Mouse (Mus musculus): ENCODE measurements around the gene Trim38. TPM values are rescaled to one million over a fixed set of nuclear protein-coding genes. Genes with fewer than 3 reads are reported as not detected.

Gene Trim38
- polyA plus RNA-seq, 1 experiment from 2014 or later = not detected

GRCm38 (mm10) chr13:23833053-23833452 lies 63.3 kb downstream of the Trim38 start:
- 8% methylated on average over 6 of the region's 6 CpGs for WGBS
- no peak overlapping the region for H3K4me3 ChIP-seq

GRCm38 (mm10) chr13:23834836-23835235 lies 65.1 kb downstream of the Trim38 start:
- Histone ChIP-seq H3K4me1 (0 out of 2 replicates have a peak, but pooled peaks cover 3% of the 10 kb centered on the region), H3K4me3 (no peak overlapping the region), H3K36me3 (no peaks in the 10 kb centered on the region), H3K27me3 (no peaks in the 10 kb centered on the region), H3K9me3 (no peaks in the 10 kb centered on the region), H3K27ac (no peak overlapping the region), H3K4me2 (replicated peaks) (no peak overlapping the region), H3K9ac (no peak overlapping the region)
- WGBS = 75% methylated on average over 5 of the region's 5 CpGs
- no peak for ATAC-seq (ENCODE audit: low FRiP score, low read depth)

More at GRCm38 (mm10) chr13:23833053-23833452, 63.3 kb downstream of the Trim38 start:
- Histone ChIP-seq H3K27ac (no peak overlapping the region), H3K4me2 (replicated peaks) (no peak overlapping the region), H3K36me3 (no peaks in the 10 kb centered on the region), H3K9me3 (no peaks in the 10 kb centered on the region), H3K27me3 (no peaks in the 10 kb centered on the region), H3K4me1 (0 out of 2 replicates have a peak, but pooled peaks cover 3% of the 10 kb centered on the region), H3K9ac (no peak overlapping the region)
- no peak for ATAC-seq (ENCODE audit: low FRiP score, low read depth)

- no peak for ATAC-seq (ENCODE audit: low FRiP score, low read depth)
- Histone ChIP-seq H3K27ac (no peak overlapping the region), H3K4me1 (0 out of 2 replicates have a peak, but pooled peaks cover 3% of the 10 kb centered on the region), H3K4me2 (replicated peaks) (no peak overlapping the region), H3K4me3 (no peak overlapping the region), H3K27me3 (no peaks in the 10 kb centered on the region), H3K36me3 (no peaks in the 10 kb centered on the region), H3K9ac (no peak overlapping the region), H3K9me3 (no peaks in the 10 kb centered on the region)
- 86% methylated on average over 5 of the region's 5 CpGs for WGBS
Measured at GRCm38 (mm10) chr13:23836630-23837029, 66.9 kb downstream of the Trim38 start.

GRCm38 (mm10) chr13:23839308-23839707 lies 69.6 kb downstream of the Trim38 start, which contains the start of gene Slc17a3:
Gene Slc17a3, plus strand, starts transcription at chr13:23839434.
- no peak within 1 kb of the TSS for H3K4me2 ChIP-seq (replicated peaks)
- no peak for ATAC-seq (ENCODE audit: low FRiP score, low read depth)
- no peaks in the 10 kb centered on the region; the same call in 1 of the 2 replicates for H3K27me3 ChIP-seq
- H3K4me3 ChIP-seq = no peak within 1 kb of the TSS
- H3K9me3 ChIP-seq = no peaks in the 10 kb centered on the region
- 70% methylated on average over 2 of the region's 2 CpGs for WGBS
- 0 out of 2 replicates have a peak, but pooled peaks cover 3% of the 10 kb centered on the region for H3K4me1 ChIP-seq
- no peak within 1 kb of the TSS for H3K9ac ChIP-seq
- H3K36me3 ChIP-seq = no peaks in the 10 kb centered on the region
- H3K27ac ChIP-seq = no peak within 1 kb of the TSS

Small RNAs within 50 kb of the gene (microRNA-seq; reads per million reads assigned to microRNA genes)
- not detected for gene Gm44314
- not detected for gene Gm44484

Other genes with a start within 250 kb of the Trim38 start
- gene Hist1h4h, start 238.9 kb upstream of the Trim38 start, polyA plus RNA-seq (2015; fragmentation: Nextera tagmentation; extraction: Ambion mirVana) = 4.1 and 8.4 TPM in 2 replicates
- 9.3 and 10.0 TPM in 2 replicates for gene Hist1h2af, start 236.0 kb upstream of the Trim38 start, polyA plus RNA-seq (2015; fragmentation: Nextera tagmentation; extraction: Ambion mirVana)
- 9.8 and 10.9 TPM in 2 replicates for gene Hist1h3g, start 234.5 kb upstream of the Trim38 start, polyA plus RNA-seq (2015; fragmentation: Nextera tagmentation; extraction: Ambion mirVana)
- gene Hist1h2bh, start 226.5 kb upstream of the Trim38 start, polyA plus RNA-seq (2015; fragmentation: Nextera tagmentation; extraction: Ambion mirVana) = 0.74 and 1.0 TPM in 2 replicates
- 1.5 and 1.7 TPM in 2 replicates for gene Hist1h3f, start 225.9 kb upstream of the Trim38 start, polyA plus RNA-seq (2015; fragmentation: Nextera tagmentation; extraction: Ambion mirVana)
- 1.0 and 1.9 TPM in 2 replicates for gene Hist1h4f, start 218.3 kb upstream of the Trim38 start, polyA plus RNA-seq (2015; fragmentation: Nextera tagmentation; extraction: Ambion mirVana)
- gene Hist1h1d, start 216.7 kb upstream of the Trim38 start, polyA plus RNA-seq (2015; fragmentation: Nextera tagmentation; extraction: Ambion mirVana) = 0.46 and 0.51 TPM in 2 replicates
- 8.2 and 8.9 TPM in 2 replicates for gene Hist1h3e, start 207.5 kb upstream of the Trim38 start, polyA plus RNA-seq (2015; fragmentation: Nextera tagmentation; extraction: Ambion mirVana)
- gene Hist1h2ae, start 198.7 kb upstream of the Trim38 start, polyA plus RNA-seq (2015; fragmentation: Nextera tagmentation; extraction: Ambion mirVana) = 110 and 115 TPM in 2 replicates
- 11.2 and 14.4 TPM in 2 replicates for gene Hist1h2bg, start 198.5 kb upstream of the Trim38 start, polyA plus RNA-seq (2015; fragmentation: Nextera tagmentation; extraction: Ambion mirVana)
- gene Hist1h2bf, start 195.7 kb upstream of the Trim38 start, polyA plus RNA-seq (2015; fragmentation: Nextera tagmentation; extraction: Ambion mirVana) = 9.1 and 16.5 TPM in 2 replicates
- gene Hist1h2ad, start 195.5 kb upstream of the Trim38 start, polyA plus RNA-seq (2015; fragmentation: Nextera tagmentation; extraction: Ambion mirVana) = 1.0 and 3.0 TPM in 2 replicates
- 7.8 and 8.4 TPM in 2 replicates for gene Hist1h3d, start 194.2 kb upstream of the Trim38 start, polyA plus RNA-seq (2015; fragmentation: Nextera tagmentation; extraction: Ambion mirVana)
- 126 and 130 TPM in 2 replicates for gene Hist1h4d, start 188.3 kb upstream of the Trim38 start, polyA plus RNA-seq (2015; fragmentation: Nextera tagmentation; extraction: Ambion mirVana)
- gene Hist1h2be, start 148.8 kb upstream of the Trim38 start, polyA plus RNA-seq (2015; fragmentation: Nextera tagmentation; extraction: Ambion mirVana) = 2.0 and 2.5 TPM in 2 replicates
- 19.9 and 21.1 TPM in 2 replicates for gene Hist1h1e, start 147.4 kb upstream of the Trim38 start, polyA plus RNA-seq (2015; fragmentation: Nextera tagmentation; extraction: Ambion mirVana)
- gene Hist1h2ac, start 86.0 kb upstream of the Trim38 start, polyA plus RNA-seq (2015; fragmentation: Nextera tagmentation; extraction: Ambion mirVana) = 1.00 and 1.3 TPM in 2 replicates
- 35.3 and 35.7 TPM in 2 replicates for gene Hist1h2bc, start 85.7 kb upstream of the Trim38 start, polyA plus RNA-seq (2015; fragmentation: Nextera tagmentation; extraction: Ambion mirVana)
- gene Hist1h1t, start 74.1 kb upstream of the Trim38 start, polyA plus RNA-seq (2015; fragmentation: Nextera tagmentation; extraction: Ambion mirVana) = 0.36 and 0.43 TPM in 2 replicates
- 9.0 and 10.3 TPM in 2 replicates for gene Hist1h4c, start 71.5 kb upstream of the Trim38 start, polyA plus RNA-seq (2015; fragmentation: Nextera tagmentation; extraction: Ambion mirVana)
- gene Hfe, start 59.1 kb upstream of the Trim38 start, polyA plus RNA-seq (2015; fragmentation: Nextera tagmentation; extraction: Ambion mirVana) = 5.2 and 5.5 TPM in 2 replicates
- gene Hist1h1c, start 31.1 kb upstream of the Trim38 start, polyA plus RNA-seq (2015; fragmentation: Nextera tagmentation; extraction: Ambion mirVana) = 22.0 and 23.8 TPM in 2 replicates
- gene Hist1h3c, start 24.3 kb upstream of the Trim38 start, polyA plus RNA-seq (2015; fragmentation: Nextera tagmentation; extraction: Ambion mirVana) = 17.7 and 20.6 TPM in 2 replicates
- 2.2 and 3.1 TPM in 2 replicates for gene Hist1h2bb, start 23.2 kb upstream of the Trim38 start, polyA plus RNA-seq (2015; fragmentation: Nextera tagmentation; extraction: Ambion mirVana)
- 47.8 and 56.8 TPM in 2 replicates for gene Hist1h2ab, start 18.8 kb upstream of the Trim38 start, polyA plus RNA-seq (2015; fragmentation: Nextera tagmentation; extraction: Ambion mirVana)
- 14.7 and 16.3 TPM in 2 replicates for gene Hist1h3b, start 17.6 kb upstream of the Trim38 start, polyA plus RNA-seq (2015; fragmentation: Nextera tagmentation; extraction: Ambion mirVana)
- gene Hist1h4b, start 12.9 kb upstream of the Trim38 start, polyA plus RNA-seq (2015; fragmentation: Nextera tagmentation; extraction: Ambion mirVana) = 7.2 and 13.5 TPM in 2 replicates
- 0.65 TPM in 1 of 2 replicates, not detected in the other for gene Hist1h4a, start 8.7 kb upstream of the Trim38 start, polyA plus RNA-seq (2015; fragmentation: Nextera tagmentation; extraction: Ambion mirVana)
- gene Hist1h3a, start 7.5 kb upstream of the Trim38 start, polyA plus RNA-seq (2015; fragmentation: Nextera tagmentation; extraction: Ambion mirVana) = 11.8 and 14.9 TPM in 2 replicates
- 4.3 and 6.0 TPM in 2 replicates for gene Hist1h1a, start 6.2 kb upstream of the Trim38 start, polyA plus RNA-seq (2015; fragmentation: Nextera tagmentation; extraction: Ambion mirVana)
- gene Slc17a2, start 37.1 kb downstream of the Trim38 start, polyA plus RNA-seq (2015; fragmentation: Nextera tagmentation; extraction: Ambion mirVana) = not detected in 2 replicates
- 0.20 and 0.29 TPM in 2 replicates for gene Slc17a3, start 69.5 kb downstream of the Trim38 start, polyA plus RNA-seq (2015; fragmentation: Nextera tagmentation; extraction: Ambion mirVana)
- gene Slc17a1, start 97.8 kb downstream of the Trim38 start, polyA plus RNA-seq (2015; fragmentation: Nextera tagmentation; extraction: Ambion mirVana) = not detected in 2 replicates
- gene Slc17a4, start 145.1 kb downstream of the Trim38 start, polyA plus RNA-seq (2015; fragmentation: Nextera tagmentation; extraction: Ambion mirVana) = 0.06 TPM in 1 of 2 replicates, not detected in the other
- gene Hist1h2ba, start 164.2 kb downstream of the Trim38 start, polyA plus RNA-seq (2015; fragmentation: Nextera tagmentation; extraction: Ambion mirVana) = not detected in 2 replicates
- gene Hist1h2aa, start 164.5 kb downstream of the Trim38 start, polyA plus RNA-seq (2015; fragmentation: Nextera tagmentation; extraction: Ambion mirVana) = not detected in 2 replicates
- gene Scgn, start 221.3 kb downstream of the Trim38 start, polyA plus RNA-seq (2015; fragmentation: Nextera tagmentation; extraction: Ambion mirVana) = 0.27 TPM in 1 of 2 replicates, not detected in the other

Data from limb, embryonic 13.5 days (tissue).